Mouse (Mus musculus): ENCODE measurements around the gene Lrfn2. TPM values are rescaled to one million over a fixed set of nuclear protein-coding genes. Genes with fewer than 3 reads are reported as not detected.

Gene Lrfn2
- total RNA-seq, 1 experiment from 2014 or later, result 0.18 TPM

Small RNA genes within 50 kb of the gene (microRNA-seq; reads per million reads assigned to microRNA genes)
- gene Gm44304, result 0 reads per million in 2 experiments
